Mouse (Mus musculus) neutrophil, adult 59 days (primary cell): Measurements from ENCODE around the gene Gm4924. TPM values are rescaled to one million over a fixed set of nuclear protein-coding genes. Genes with fewer than 3 reads are reported as not detected.

Source experiments
- total RNA-seq, 2 experiments: library from RNA; stranded (reverse); gene quantifications; 1 replicate in 1 of 2; 2 replicates in 1 of 2; pipeline ENCODE4 v1.2.4; 2023

The Gm4924 gene
- 1 to 10 TPM in 1 of 2 experiments, under 1 TPM in 1; 0.44 to 1.5 TPM for total RNA-seq

GRCm38 (mm10) chr10:82354083-82355010 is at the start of gene Gm4924:
Gene Gm4924 (plus strand): TSS chr10:82354255.

GRCm38 (mm10) chr10:82316482-82316881 is 37.6 kb upstream of the Gm4924 start, which contains the start of gene 4932415D10Rik:
Gene 4932415D10Rik (minus strand): TSS chr10:82316582.

Other genes starting within 250 kb of the Gm4924 start
- 1 to 10 TPM in 1 of 2 experiments, under 1 TPM in 1; 0.87 to 1.3 TPM for gene AU041133, start 226.2 kb upstream of the Gm4924 start, total RNA-seq
- 1 to 10 TPM in 1 of 2 experiments, under 1 TPM in 1; 0.84 to 1.5 TPM for gene Zfp938, start 113.0 kb upstream of the Gm4924 start, total RNA-seq
- gene 4932415D10Rik, start 37.7 kb upstream of the Gm4924 start, total RNA-seq: not detected
- gene Gm1553, start 138.4 kb downstream of the Gm4924 start, total RNA-seq: not detected